Mouse (Mus musculus): ENCODE measurements around the gene Atp8b5.

DNA sequence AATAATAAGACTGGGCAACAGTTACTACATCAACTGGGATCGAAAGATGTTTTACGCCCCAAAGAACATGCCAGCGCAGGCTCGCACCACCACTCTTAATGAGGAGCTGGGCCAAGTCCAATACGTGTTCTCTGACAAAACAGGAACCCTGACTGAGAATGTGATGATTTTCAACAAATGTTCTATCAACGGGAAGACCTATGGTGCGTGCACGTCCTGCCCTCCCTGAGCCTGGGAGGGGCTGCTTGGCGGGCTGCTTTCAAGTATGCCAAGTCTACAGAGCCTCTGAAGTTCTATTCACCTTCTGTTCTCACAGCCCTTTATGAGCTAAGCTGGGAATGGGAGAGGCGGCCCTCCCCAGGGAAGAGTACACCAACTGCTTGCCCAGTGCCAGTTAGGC is 75.5 kb downstream of the Atp8b5 start:
- TF ChIP-seq EP300 (IDR thresholded peaks at IDR 0.05; ENCODE audit: insufficient read depth, low read depth, low read length) (no peak), POLR2A (IDR thresholded peaks at IDR 0.05; ENCODE audit: insufficient read depth, low read depth, low read length) (no peak)
